Mouse (Mus musculus) kidney, adult 8-10 months (tissue): ENCODE measurements at regions not wholly inside any gene's neighbourhood (a gene's known extent, or its start where the extent isn't known, plus 50 kb on each side); places are given as distances from the start of the nearest gene placed in this dataset.

Experiments used
- DNase-seq, 2 experiments: peaks; one replicate each; pipeline ENCODE4 v3.0.0; 2022

- peak; percentile 34 to 77 for DNase-seq
Observed at GRCm38 (mm10) chr3:127970891-127971290, 74.8 kb upstream of the Fam241a start.

GRCm38 (mm10) chr3:127967170-127967569, 71.0 kb upstream of the Fam241a start:
- DNase-seq = no peak

GRCm38 (mm10) chr3:127966214-127966613, 70.1 kb upstream of the Fam241a start:
- no peak for DNase-seq

GRCm38 (mm10) chr3:127958919-127959684, 63.0 kb upstream of the Fam241a start:
- DNase-seq = no peak

GRCm38 (mm10) chr3:127954856-127955255, 58.7 kb upstream of the Fam241a start:
- no peak for DNase-seq

- DNase-seq = no peak
Observed at GRCm38 (mm10) chr3:127953610-127954009, 57.5 kb upstream of the Fam241a start.

DNA sequence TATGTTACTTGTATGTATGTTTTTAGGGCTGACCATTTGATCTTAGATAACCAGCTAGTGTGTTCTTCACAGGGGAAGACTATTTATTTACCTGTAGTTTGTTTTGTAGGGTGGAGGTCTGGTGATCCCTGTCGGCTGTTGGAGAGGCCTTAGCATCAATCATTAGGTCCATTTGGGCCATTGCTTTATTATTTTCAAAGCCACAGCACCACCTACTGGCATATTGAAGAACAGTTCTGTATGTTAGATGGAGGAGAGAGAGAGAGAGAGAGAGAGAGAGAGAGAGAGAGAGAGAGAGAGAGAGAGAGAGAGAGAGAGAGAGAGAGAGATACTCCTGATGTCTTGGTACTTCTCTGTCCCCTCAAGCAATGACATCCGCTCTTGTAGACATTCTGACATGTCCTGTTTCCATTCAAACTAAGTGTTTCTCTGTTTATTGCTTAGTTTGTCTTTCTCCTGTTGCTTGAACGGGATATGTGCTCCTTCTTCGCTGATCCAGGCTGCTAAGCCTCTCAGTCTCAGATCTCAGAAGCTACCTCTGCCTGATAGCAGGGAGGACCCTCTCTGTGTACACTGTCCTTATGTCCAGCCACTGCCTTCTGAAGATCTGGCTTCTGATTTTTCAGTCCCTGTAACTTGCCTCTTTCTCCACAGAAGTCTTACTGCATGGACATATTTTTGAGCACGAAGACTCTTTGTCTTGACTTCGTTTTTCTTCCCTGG, 52.9 kb upstream of the Fam241a start:
- DNase-seq = peak; percentile 37 to 54

DNA sequence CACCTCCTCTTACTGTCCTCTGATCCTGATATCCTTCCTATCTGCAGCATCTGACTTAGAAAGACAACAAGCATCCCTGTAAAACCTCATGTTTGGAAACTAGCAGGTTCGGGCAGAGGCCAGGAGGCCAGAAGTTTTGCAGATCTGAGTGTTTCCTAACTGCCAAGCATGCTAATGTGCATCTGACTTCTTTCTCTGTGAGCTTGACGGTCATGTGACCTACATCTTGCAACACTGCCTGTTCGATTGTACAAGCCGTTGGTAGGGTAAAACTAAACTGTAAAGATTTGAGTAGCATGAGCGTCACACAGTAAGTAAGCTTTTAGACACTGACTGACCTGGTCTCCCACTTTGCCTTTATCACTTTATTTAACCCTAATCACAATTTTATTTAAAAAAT, 52.2 kb upstream of the Fam241a start:
- DNase-seq = no peak
